Mouse (Mus musculus): ENCODE results near the gene Mat1a.

- no peak for TF ChIP-seq CTCF (IDR thresholded peaks at IDR 0.05; ENCODE audit: low read depth, low read length)
- TF ChIP-seq POLR2A (IDR thresholded peaks at IDR 0.05; ENCODE audit: borderline replicate concordance, low read depth, low read length), result no peak
These were observed 17.3 kb upstream of the Mat1a start for GRCm38 (mm10) chr14:41087509-41087908.
